Mouse (Mus musculus) left cerebral cortex, postnatal 4 days (tissue): ENCODE data around the gene Csnk2a2. TPM values are rescaled to one million over a fixed set of nuclear protein-coding genes. Genes with fewer than 3 reads are reported as not detected.

Experiments used
- DNase-seq: peaks from one replicate; pipeline ENCODE4 v3.0.0-alpha.2; 2022
- intact Hi-C: fragments of 180-260 bp; cut with DNase I; formaldehyde crosslinking; loops from one replicate; pipeline ENCODE4 v1.15.1; 2025
- total RNA-seq, 2 experiments: library from RNA; stranded (reverse); gene quantifications; 2 replicates each; pipeline ENCODE4 v1.2.3; 2021

The Csnk2a2 gene
- total RNA-seq, 2 experiments from 2014 or later = 81.1 to 93.5 TPM

DNA sequence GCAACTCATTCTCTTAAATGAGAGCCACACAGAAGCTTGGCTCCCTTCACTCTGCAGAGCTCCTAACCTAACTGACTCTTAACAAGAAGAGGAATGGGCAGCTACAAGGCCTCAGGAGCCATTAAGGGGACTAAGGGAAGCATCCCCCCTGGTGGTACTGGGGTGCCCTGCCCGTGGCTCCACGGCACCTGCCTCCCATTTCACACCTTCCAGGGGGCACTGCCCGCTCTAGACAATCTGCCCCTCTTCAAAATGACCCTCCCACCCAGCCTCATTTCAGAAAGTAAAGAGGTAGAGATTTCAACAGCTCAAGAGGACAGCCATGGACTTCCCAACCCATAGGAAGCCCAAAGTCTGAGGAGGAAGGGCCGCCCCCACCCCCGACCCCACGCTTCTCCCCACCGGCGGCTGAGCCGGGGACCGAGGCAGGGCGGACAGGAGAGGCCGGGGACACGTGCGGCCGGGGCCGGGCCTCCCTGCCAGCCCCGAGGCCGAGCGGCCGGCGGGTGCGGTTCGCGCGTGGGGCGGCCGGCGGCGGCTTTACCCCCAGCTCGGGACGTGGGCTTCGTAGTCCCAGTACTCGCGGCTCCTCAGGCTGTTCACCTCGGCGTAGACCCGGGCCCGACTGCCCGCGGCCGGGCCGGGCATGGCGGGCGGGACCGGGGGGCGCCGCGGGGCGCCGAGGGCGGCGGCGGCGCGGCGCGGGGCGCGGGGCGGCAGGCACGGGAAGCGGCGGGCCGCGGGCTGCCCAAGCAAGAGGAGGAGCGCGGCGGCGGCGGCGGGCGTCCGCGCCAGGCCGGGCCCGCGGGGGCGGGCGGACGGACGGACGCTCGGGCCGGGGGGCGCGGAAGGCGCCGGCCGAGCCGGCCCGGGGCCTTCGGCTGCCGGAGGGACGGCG, 1.8 kb downstream of the Csnk2a2 start:
- intact Hi-C loops = loop anchor here (5.0 kb wide), 1 partner anchor 49 kb away; no protein-coding TSS in a partner anchor
- no peak for DNase-seq

DNA sequence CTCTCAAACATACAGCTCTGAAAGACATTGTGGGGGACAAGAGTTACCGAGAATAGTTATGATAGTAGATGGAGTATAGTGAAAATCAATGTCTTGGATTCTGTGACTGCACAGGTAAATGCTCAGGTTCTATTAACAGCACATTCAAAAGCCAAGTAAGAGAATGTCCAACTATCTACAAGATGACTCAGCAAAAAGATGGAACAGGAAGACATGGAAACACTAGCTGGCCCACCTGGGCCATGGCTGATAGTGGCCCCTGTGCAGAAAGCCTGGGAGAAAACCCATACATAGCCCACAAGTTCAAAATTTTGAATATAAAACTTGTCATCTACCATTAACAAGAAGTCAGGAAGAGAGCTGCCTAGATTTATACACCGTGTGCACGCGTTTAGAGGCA, 19.8 kb downstream of the Csnk2a2 start:
- intact Hi-C loops = no loop called here

DNA sequence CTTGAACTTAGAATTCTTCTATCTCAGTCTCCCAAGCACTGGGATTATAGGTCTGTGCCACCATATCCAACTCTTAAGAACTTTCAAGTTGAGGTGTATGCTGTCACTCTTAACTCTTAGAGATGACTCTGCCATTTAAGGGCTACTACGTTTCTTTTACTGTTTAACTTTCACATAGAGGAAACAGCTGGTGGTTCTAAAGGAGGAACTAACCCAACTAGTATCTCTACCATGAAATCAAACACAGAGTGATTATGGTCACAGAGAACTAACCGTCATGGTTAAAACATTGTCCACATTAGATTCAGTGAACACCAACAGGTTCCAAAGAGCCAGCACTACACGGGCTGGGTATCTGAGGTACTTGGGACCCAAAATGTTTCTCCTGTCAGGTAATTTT, 20.8 kb downstream of the Csnk2a2 start:
- no peak for DNase-seq
- intact Hi-C loops = no loop called here

More for the DNA sequence above, 19.8 kb downstream of the Csnk2a2 start:
- DNase-seq = no peak

DNA sequence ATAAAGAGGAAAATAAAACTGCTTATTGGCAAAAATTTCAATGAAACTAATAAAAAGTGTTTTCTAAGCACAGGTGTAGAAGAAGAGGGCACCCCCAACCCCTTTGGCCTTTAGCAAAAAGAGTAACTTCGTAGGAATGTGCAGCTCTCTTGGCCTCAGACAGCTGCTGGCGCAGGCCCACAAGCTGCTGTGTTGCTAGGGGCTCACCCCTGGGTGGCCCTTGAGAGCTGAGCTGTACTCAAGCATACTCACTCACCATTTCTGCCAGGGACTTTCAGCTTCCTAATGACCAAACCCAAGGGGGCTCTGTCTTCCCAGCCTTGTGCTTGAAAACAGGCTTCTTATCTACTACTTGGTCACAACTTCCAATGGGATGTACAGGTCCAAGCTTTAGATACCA, 23.3 kb downstream of the Csnk2a2 start:
- intact Hi-C loops = no loop called here
- DNase-seq = no peak

DNA sequence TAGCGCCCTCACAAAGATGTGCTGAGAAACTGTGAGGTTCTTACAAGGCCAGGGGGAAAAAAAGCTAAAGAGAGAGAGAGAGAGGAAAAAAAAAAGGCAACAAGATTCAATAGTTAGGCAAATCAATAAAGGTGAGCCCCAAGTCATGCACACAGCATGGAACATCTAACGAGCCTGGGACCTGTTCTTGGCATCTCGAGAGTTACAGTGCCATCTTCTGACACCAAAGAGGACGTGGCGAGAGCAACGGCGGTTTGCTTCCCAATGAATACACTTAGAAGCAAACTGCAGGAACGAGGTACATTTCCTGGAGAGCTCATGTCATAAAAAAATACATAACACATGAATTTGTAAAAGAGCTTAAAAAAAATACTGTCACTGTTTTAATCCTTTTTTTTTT, 37.3 kb downstream of the Csnk2a2 start:
- intact Hi-C loops = loop anchor here (10.0 kb wide), 2 partner anchors 108 to 272 kb away; no protein-coding TSS in a partner anchor
- DNase-seq = no peak

DNA sequence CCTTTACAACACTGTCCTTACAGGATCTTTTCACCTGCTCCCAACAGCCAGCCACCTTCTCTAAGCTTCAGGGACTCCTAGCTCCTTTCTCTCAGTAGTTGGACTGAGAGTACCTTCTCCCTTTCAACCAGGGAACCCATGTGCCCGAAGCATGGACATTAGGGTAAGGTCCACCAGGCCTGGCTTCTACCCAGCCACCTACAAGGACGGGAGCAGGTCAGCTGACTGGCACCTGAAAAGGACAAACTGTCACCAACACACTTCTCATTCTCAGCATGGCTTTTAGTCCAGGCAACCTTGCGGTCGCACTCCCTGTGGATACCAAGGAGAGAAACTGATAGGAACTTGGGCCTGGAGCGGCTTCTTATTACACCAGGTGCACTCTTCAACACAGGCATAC, 39.6 kb downstream of the Csnk2a2 start:
- intact Hi-C loops = loop anchor here (10.0 kb wide), 2 partner anchors 105 to 275 kb away; no protein-coding TSS in a partner anchor
- DNase-seq = no peak

DNA sequence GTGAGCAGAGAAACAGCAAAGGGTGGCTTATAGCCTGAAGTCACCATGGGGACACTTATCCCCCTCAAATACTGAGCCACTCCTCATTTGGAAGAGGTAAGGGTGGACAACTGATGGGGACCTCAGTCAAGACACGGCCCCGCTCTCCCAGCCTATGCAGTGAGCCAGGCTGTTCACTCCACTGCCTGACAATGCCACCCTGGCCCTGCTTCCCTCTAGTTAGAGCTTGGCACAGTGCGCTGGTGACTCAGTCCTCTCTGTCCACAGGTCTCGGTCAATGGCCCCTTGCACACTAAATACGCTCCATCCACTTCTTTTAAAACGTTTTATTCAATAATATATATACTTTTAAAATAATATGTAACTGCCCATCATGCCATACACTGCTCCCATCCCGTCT, 42.2 kb downstream of the Csnk2a2 start:
- intact Hi-C loops = no loop called here
- DNase-seq = no peak

DNA sequence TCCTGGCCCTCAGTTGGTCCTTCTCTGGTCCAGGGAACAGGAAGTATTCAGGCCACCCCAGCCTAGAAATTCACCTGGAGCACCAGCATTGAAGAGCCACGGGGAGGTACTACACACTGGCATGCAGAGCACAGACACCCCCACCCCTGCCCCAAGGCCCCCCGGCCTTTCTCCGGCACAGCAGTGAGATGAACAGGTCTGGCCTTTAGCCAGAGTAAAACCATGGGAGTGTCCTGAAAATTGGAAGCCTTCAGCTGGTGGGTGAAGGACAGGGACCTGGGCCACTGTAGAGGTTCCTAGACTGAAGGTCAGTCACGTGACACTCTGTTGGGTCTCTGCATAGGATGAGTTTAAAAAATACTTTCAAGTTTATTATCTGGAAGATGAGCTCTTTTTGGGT, 44.8 kb downstream of the Csnk2a2 start:
- no peak for DNase-seq
- intact Hi-C loops = no loop called here

DNA sequence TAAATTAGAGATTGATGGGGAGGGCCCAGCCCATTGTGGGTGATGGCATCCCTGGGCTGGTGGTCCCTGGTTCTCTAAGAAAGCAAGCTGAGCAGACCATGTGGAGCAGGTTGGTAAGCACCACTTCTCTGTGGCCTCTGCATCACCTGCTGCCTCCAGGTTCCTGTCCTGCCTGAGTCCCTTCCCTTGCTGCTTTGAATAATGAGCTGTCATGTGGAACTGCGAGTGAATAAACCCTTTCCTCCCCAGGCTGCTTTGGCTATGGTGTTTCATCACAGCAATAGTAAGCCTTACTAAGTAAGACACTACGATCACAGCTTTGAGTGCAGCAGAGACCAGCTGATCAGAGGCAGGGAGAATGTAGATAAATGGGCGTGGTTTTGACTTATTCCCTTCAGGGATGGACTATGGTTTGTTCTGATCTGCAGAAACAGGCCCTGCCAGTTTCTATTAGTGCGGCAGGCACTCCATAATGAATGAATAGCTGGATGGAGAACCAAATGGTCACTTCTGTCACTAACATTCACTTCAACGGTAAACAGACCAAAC, 48.3 kb downstream of the Csnk2a2 start:
- no peak for DNase-seq

DNA sequence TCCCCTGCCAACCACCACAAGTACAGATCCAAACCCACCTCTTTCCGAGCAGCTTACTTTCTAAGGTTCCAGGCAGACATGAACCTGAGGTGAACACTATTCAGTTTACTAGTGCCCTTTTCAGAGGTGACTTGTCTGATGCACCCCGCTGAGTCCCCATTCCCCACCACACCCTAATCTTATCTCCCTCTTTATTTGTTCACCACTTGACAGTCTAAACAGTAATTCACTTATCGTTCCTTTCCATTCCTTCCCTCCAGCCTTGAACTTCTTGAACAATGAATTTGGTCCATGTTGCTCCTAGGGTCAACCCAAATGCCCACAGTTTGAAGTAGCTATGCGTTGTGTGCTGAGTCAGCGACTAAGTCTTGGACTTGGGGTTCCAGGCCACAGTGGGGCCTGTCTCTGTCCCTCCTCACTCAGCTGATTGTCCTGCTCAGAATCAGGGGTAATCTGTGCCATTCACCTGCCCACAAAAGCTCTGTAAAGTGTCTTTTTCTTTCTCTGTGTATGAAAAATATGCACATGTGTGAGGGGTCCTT, 49.6 kb downstream of the Csnk2a2 start:
- no peak for DNase-seq
- intact Hi-C loops = no loop called here

More for the DNA sequence above, 48.3 kb downstream of the Csnk2a2 start:
- intact Hi-C loops = no loop called here

DNA sequence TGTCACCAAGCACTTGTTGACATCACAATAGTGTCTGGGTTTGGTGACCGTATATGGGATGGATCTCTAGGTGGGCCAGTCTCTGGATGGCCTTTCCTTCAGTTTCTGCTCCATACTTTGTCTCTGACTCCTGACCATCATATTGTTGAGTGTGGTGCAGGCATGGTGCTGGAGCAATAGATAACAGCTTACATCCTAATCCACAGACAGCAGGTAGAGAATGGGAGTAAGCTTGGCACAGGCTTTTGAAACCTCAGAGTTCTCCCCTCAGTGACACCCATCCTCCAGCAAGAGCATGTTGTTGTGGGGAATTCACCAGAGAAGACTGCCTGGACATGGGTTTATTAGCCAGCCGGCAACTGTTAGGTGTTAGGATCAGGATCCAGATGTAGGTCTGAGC, 50.4 kb downstream of the Csnk2a2 start:
- DNase-seq = no peak
- intact Hi-C loops = no loop called here

DNA sequence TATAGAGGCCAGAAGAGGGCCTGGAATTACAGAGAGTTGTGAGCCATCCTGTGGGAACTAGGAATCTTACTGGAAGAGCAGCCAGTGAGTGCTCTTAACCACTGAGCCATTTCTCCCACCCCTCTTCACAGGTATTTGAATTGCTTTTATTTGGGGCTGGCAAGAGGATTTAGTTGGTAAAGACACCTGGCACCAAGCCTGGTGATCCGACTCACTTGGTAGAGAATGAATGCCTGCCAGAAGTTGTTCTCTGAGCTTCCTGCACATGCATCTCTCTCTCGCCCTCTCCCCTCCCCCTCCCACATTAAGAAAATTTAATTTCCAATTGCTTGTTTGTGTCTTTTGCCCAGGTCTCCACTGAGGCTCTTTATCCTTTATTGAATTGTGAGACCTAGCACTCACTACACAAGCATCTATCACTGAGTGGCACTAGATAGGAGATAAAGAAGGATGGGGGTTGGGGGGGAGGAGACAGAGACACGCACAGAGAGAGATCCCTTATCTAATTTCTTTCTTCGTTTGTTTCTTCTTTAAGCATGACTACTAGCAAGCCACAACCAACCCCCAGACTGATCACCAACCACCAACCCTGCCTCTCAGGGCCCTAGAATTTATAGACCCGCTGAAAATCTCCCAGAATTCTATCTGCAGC, 52.4 kb downstream of the Csnk2a2 start:
- intact Hi-C loops = no loop called here
- no peak for DNase-seq

DNA sequence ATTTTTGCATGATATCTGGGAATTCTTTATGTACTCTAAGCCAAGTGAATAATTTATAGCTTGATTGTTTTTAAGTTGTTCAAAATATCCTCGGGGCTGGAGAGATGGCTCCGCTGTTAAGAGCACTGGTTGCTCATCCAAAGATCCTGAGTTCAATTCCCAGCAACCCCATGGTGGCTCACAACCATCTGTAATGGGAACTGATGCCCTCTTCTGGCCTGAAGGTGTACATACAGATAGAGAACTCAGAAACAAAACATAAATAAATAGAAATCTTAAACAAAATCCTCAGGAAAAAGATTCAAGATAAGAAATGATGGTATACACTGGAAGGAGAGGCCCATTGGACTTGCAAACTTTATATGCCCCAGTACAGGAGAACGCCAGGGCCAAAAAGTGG, 53.9 kb downstream of the Csnk2a2 start:
- intact Hi-C loops = no loop called here
- no peak for DNase-seq

DNA sequence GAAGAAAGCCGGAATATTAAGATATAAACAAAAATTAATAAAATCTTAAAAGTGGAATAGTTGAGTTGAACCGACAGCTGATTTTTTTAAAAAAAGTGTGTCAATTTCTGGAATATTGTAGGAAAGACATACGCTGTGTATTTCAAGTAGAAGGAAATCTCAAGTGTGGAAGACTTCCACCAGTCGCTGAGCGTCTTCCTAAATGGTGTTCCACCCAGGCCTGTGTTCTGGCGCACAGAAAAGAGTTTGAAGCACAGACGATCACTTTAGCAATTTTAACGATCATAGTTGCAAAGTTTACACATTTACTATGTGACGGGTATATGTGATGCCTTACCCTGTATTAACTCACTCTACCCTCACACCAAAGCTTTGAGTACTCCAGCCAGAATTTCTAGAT, 54.4 kb downstream of the Csnk2a2 start:
- no peak for DNase-seq
- intact Hi-C loops = no loop called here

DNA sequence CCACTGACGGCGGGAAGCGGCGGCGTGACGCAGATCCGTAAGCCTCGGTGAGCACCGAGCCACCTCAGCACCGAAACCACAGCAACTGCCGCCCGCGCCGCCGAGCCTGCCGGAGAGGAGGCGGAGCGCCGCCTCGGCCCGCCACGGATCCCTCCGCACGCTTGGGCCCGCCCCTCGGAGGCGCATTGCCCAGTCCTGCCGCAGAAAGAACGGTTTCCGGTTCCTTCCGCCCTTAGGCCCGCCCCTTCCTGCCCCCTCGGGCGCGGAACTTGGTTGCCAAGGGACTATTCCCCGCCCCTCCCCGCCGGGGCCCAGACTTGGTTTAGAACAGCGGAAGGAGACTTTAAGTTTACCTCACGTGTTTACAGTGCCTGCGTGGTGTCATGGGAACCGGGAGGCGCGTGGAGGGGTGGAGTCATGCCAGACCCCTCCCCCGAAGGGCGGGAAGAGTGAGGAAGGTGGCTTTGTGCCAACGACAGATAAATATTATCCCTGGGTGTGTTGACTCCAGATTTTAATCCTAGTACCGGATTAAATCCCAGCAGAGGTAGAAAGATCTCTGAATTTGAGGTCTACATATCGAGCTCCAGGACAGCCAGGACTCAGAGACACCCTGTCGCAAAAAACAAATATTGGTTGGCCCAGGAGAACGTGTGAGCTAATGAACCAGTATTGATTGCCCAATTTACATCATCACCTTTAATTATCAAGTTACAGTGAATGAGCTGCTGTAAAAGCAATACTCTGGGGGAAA, 55.0 kb downstream of the Csnk2a2 start, which contains the start of gene Cfap20:
Gene Cfap20 (minus strand): TSS at position 184 of the 754 bp plus-strand sequence.
- intact Hi-C loops = loop anchor here (5.0 kb wide), 1 partner anchor 83 kb away; the partner anchor contains the start of gene Mmp15
- peak; percentile 99 for DNase-seq

DNA sequence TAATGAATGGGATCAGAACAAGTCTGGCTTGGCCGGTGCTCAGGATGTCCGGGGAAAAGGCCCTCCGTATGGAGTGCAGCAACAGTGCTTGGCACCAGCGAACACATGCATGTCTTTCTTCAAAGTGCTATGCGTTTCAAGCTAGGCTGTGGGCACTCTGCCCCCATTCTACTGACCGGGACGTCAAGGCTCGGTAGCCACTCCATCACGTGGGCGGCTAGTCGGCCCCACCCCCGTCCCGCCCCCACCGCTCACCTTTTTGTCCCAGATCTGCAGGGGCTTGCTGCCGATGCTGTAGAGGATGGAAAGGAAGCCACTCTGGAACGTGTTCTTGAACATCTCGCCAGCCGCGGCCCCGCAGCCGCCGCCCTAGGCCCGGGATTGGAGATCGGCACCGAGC, 55.6 kb downstream of the Csnk2a2 start:
- DNase-seq = peak; percentile 47
- intact Hi-C loops = loop anchor here (5.0 kb wide), 1 partner anchor 82 kb away; the partner anchor contains the start of gene Mmp15

DNA sequence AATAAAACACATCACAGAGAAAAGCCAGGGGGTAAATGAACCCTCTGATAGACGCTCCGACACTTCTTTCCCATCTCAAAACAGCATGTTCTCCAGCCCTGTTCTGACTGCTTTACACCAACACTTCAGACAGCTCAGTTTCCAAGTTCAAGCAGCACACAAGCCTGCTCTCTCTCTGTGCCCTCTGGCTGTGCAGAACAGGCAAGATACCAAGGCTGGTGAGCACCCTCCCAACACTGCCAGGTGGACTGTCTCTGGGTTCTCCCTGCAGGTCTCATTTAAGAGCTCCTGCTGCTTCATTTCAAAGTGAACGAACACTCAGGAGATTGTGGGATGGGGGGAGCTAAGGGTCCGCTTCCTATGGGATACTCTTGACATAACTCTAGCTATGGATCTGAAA, 56.7 kb downstream of the Csnk2a2 start:
- intact Hi-C loops = loop anchor here (5.0 kb wide), 1 partner anchor 81 kb away; the partner anchor contains the start of gene Mmp15
- no peak for DNase-seq

DNA sequence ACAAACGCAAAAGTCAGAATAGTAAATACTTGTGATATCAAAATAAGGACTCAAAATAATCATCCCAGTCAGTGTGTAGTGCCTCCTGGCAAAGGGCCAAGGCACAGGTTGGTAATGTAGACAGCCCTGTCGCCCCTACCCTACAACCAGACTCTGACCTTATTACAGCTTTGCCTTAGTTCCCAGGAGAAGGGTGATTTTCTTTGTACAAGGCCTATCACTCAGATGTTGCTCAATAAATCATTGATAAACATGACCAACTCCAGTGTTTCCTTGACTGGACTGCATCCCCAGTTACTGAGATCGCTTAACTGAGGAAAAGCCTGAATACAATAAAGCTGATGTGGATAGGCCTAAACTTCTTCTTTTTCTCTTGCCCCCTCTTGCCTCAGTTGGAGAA, 57.4 kb downstream of the Csnk2a2 start:
- no peak for DNase-seq
- intact Hi-C loops = loop anchor here (5.0 kb wide), 1 partner anchor 80 kb away; the partner anchor contains the start of gene Mmp15

DNA sequence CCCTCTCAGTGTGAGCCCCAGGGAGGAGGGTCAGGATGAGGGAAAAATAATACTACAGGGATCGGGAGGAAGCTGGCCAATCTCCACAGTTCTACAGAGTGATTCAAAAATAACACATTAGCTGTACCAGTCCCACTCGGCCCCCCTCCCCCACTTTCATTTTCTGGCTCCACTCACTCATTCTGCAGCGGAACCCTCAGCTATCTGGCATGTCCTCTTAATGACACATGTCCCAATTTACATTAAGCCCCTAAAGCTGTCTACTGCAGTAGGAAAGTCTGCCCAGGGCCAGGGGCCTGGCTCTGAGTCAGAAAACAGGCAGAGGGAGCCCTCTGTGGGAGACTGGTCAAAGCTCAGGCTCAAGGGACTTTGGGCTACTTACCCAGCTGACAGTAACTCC, 59.9 kb downstream of the Csnk2a2 start:
- peak; percentile 87 for DNase-seq
- intact Hi-C loops = loop anchor here (5.0 kb wide), 1 partner anchor 78 kb away; the partner anchor contains the start of gene Mmp15
